ENCODE assay signal across 9 mouse cellular contexts in genomic region chr12:25240142-25240541, GRCm38 (mm10).
DNase-seq lines count a peak whose midpoint lies in the region; ATAC-seq and TF ChIP-seq lines count a peak whose summit lies in the region.
"Had no signal": no experiment of that assay in that cellular context is flagged by ENCODE, and none has a peak within 500 bp of the region (broad histone marks: within the 10 kb centered on the region; RNA-seq: fewer than 3 reads in every experiment).

No protein-coding gene starts in this region.

- no peak overlapping the region for H3K4me3 ChIP-seq in kidney, adult 2 months (ENCODE audit: insufficient read depth, low read depth, low read length)
- H3K4me3 ChIP-seq: neural tube, embryonic 12.5 days had no signal

- H3K4me1 ChIP-seq in kidney, adult 2 months (ENCODE audit: control insufficient read depth, insufficient read depth, low read length), result no peaks in the 10 kb centered on the region
- H3K4me1 ChIP-seq: neural tube, embryonic 12.5 days had no signal

- in situ Hi-C loops in Patski (cut with MboI; ENCODE audit: low pct_unique_long_range_greater_than_20kb), result no loop called here

- DNase-seq in kidney, postnatal 36 days, result peak; percentile 14 to 16
- no peak for DNase-seq in kidney, adult 2 months
- DNase-seq in Patski (ENCODE audit: low read depth, low spot score), result peak; percentile 35
- DNase-seq in cerebellum, postnatal 4 days (ENCODE audit: low spot score in 2 of 2), result peak; percentile 18 to 29
- DNase-seq in left cerebral cortex, postnatal 4 days, result peak; percentile 19
- DNase-seq in thymus, postnatal 10 days (ENCODE audit: low spot score in 2 of 2), result peak; percentile 30 to 35
- DNase-seq in spleen, postnatal 10 days (ENCODE audit: low spot score in 2 of 2), result no peak
- no peak for DNase-seq in embryo, embryonic 10.5 days (ENCODE audit: low spot score)

- intact Hi-C loops in left cerebral cortex, postnatal 4 days (cut with DNase I), result no loop called here

- no peak for TF ChIP-seq POLR2A in kidney, adult 2 months (IDR thresholded peaks at IDR 0.05; ENCODE audit: low read depth, low read length)

- no peak for TF ChIP-seq CTCF in kidney, adult 2 months (conservative IDR thresholded peaks at IDR 0.05; ENCODE audit: insufficient read depth, insufficient read length, low read depth, low read length)
- no peak for TF ChIP-seq CTCF in Patski (IDR thresholded peaks at IDR 0.05)

- POLR2A ChIA-PET in Patski (lab: Charles Lee), result no interaction called here

- peak; percentile 26 for ATAC-seq in Patski

- WGBS in kidney, adult 2 months, result 60% methylated on average over 12 of the region's 12 CpGs

- H3K36me3 ChIP-seq in kidney, adult 2 months (ENCODE audit: control insufficient read depth, insufficient read depth, low read length), result no peaks in the 10 kb centered on the region
- H3K36me3 ChIP-seq: neural tube, embryonic 12.5 days had no signal

- CTCF ChIA-PET in Patski (lab: Charles Lee), result no interaction called here

- H3K27ac ChIP-seq in kidney, adult 2 months (ENCODE audit: insufficient read depth, low read depth, low read length), result no peak overlapping the region
- H3K27ac ChIP-seq: neural tube, embryonic 12.5 days had no signal

- no peaks in the 10 kb centered on the region for H3K27me3 ChIP-seq in kidney, adult 2 months (replicated peaks; ENCODE audit: control insufficient read depth, insufficient read depth, low read length)
- no peaks in the 10 kb centered on the region for H3K27me3 ChIP-seq in Patski
- H3K27me3 ChIP-seq: neural tube, embryonic 12.5 days had no signal

Comparison
In these comparisons a context has a peak if more than half of its experiments do, and no peak if none do; other contexts are left out.
1. DNase-seq: peak in kidney, postnatal 36 days (2 of 2), Patski (single experiment), cerebellum, postnatal 4 days (2 of 2), left cerebral cortex, postnatal 4 days (single experiment) and thymus, postnatal 10 days (2 of 2); none in kidney, adult 2 months (single experiment), spleen, postnatal 10 days (0 of 2) and embryo, embryonic 10.5 days (single experiment).